In genomic region chr19:3728901-3729300, GRCm38 (mm10) we compare ENCODE assay signal across 34 mouse cellular contexts. TPM values are rescaled to one million over a fixed set of nuclear protein-coding genes. Genes with fewer than 3 reads are reported as not detected.
A peak's percentile ranks its signal among the peaks of the same experiment; 100 is the strongest.
DNase-seq lines count a peak whose midpoint lies in the region; ATAC-seq and TF ChIP-seq lines count a peak whose summit lies in the region.
"Had no signal": no experiment of that assay in that cellular context is flagged by ENCODE, and none has a peak within 500 bp of the region (broad histone marks: within the 10 kb centered on the region; RNA-seq: fewer than 3 reads in every experiment).

No protein-coding gene starts in this region.

- 69% methylated on average over 2 of the region's 2 CpGs for WGBS in liver, postnatal 0 days (ENCODE audit: insufficient replicate concordance)
- whole genome bisulfite sequencing in liver, embryonic 12.5 days (ENCODE audit: insufficient replicate concordance) = 53% methylated on average over 2 of the region's 2 CpGs
- 52% methylated on average over 2 of the region's 2 CpGs for WGBS in thymus, adult 2 months

- no peak for ATAC-seq in liver, postnatal 0 days
- no peak for ATAC-seq in liver, embryonic 12.5 days
- ATAC-seq: activated CD4-positive, CD25-positive, alpha-beta regulatory T cell, adult 4 months; forebrain, embryonic 15.5 days; intestine, embryonic 16.5 days; midbrain, embryonic 16.5 days had no signal

- H3K36me3 ChIP-seq in liver, postnatal 0 days (replicated peaks; ENCODE audit: insufficient read depth, low read length) = no peaks in the 10 kb centered on the region
- no peaks in the 10 kb centered on the region for H3K36me3 ChIP-seq in liver, embryonic 12.5 days
- H3K36me3 ChIP-seq in thymus, adult 2 months (ENCODE audit: control insufficient read depth, insufficient read depth, low read length) = no peaks in the 10 kb centered on the region
- H3K36me3 ChIP-seq: embryonic facial prominence, embryonic 12.5 days; forebrain, embryonic 15.5 days; G1E; hindbrain, embryonic 10.5 days; limb, embryonic 13.5 days; neural tube, embryonic 12.5 days had no signal

- H3K27ac ChIP-seq in liver, postnatal 0 days (ENCODE audit: low read depth) = no peak overlapping the region
- no peak overlapping the region for H3K27ac ChIP-seq in liver, embryonic 12.5 days
- H3K27ac ChIP-seq in thymus, adult 2 months (ENCODE audit: control insufficient read depth, insufficient read depth, low read length) = no peak overlapping the region
- H3K27ac ChIP-seq: embryonic facial prominence, embryonic 12.5 days; forebrain, embryonic 15.5 days; gastrocnemius, adult 2 months; hindbrain, embryonic 10.5 days; left cerebral cortex, adult 2 months; limb, embryonic 13.5 days; neural tube, embryonic 12.5 days had no signal

- no peak for TF ChIP-seq POLR2A in thymus, adult 2 months (IDR thresholded peaks at IDR 0.05; ENCODE audit: control insufficient read depth, extremely low read depth, insufficient read depth, low read length, poor library complexity)

- no peak for TF ChIP-seq EP300 in liver, postnatal 0 days (IDR thresholded peaks at IDR 0.05; ENCODE audit: low read depth)

- DNase-seq in liver, postnatal 0 days = no peak
- peak; percentile 41 for DNase-seq in A20 (ENCODE audit: low read depth, low spot score)
- peak; percentile 51 for DNase-seq in ES-CJ7 (ENCODE audit: low read depth, low spot score)
- DNase-seq in ZHBTc4 (ENCODE audit: low read depth, low spot score) = peak; percentile 42
- no peak for DNase-seq in left cerebral cortex, postnatal 25 days (ENCODE audit: low spot score in 2 of 2)
- no peak for DNase-seq in adrenal gland, adult 8-10 months
- DNase-seq in thymus, adult 2 months = no peak
- DNase-seq: adrenal gland, postnatal 10 days; cerebellum, adult 11 months; cerebellum, adult 9-10 months; embryo, embryonic 11 days; gastrocnemius, adult 2 months; gastrocnemius, postnatal 36 days; heart, postnatal 14 days; kidney, adult 8-10 months; kidney, postnatal 10 days; lung, adult 18-20 months; lung, postnatal 14 days; right cerebral cortex, adult 18-20 months; spleen, adult 18-20 months; thymus, postnatal 4 days had no signal

- H3K9ac ChIP-seq in liver, postnatal 0 days (replicated peaks) = no peak overlapping the region
- H3K9ac ChIP-seq in liver, embryonic 12.5 days = no peak overlapping the region
- H3K9ac ChIP-seq: embryonic facial prominence, embryonic 12.5 days; forebrain, embryonic 15.5 days; limb, embryonic 13.5 days; neural tube, embryonic 12.5 days had no signal

- intact Hi-C loops in left cerebral cortex, postnatal 25 days (cut with DNase I) = no loop called here

- peaks cover under 1% of the 10 kb centered on the region; the same call in 1 of the 2 replicates for H3K9me3 ChIP-seq in liver, postnatal 0 days (ENCODE audit: low read length)
- 0 out of 2 replicates have a peak, but pooled peaks cover under 1% of the 10 kb centered on the region for H3K9me3 ChIP-seq in liver, embryonic 12.5 days (replicated peaks)
- H3K9me3 ChIP-seq: forebrain, embryonic 15.5 days; G1E; neural tube, embryonic 12.5 days had no signal

- no peak overlapping the region for H3K4me3 ChIP-seq in liver, postnatal 0 days (ENCODE audit: low read depth, low read length)
- H3K4me3 ChIP-seq in liver, embryonic 12.5 days = no peak overlapping the region
- no peak overlapping the region for H3K4me3 ChIP-seq in thymus, adult 2 months (ENCODE audit: control insufficient read depth, insufficient read depth, low read length)
- H3K4me3 ChIP-seq: embryonic facial prominence, embryonic 12.5 days; forebrain, embryonic 15.5 days; gastrocnemius, adult 2 months; hindbrain, embryonic 10.5 days; left cerebral cortex, adult 2 months; limb, embryonic 13.5 days; myocyte; neural tube, embryonic 12.5 days had no signal

- TF ChIP-seq CTCF in liver, postnatal 0 days (IDR thresholded peaks at IDR 0.05; ENCODE audit: low read depth) = peak; percentile 12; the same call in 1 of the 2 replicates
- TF ChIP-seq CTCF in thymus, adult 2 months (IDR thresholded peaks at IDR 0.05; ENCODE audit: borderline replicate concordance, control insufficient read depth, extremely low read depth, insufficient read depth, low read length, poor library complexity) = no peak

- H3K27me3 ChIP-seq in liver, postnatal 0 days (ENCODE audit: insufficient read depth, low read length) = no peaks in the 10 kb centered on the region
- H3K27me3 ChIP-seq in liver, embryonic 12.5 days (replicated peaks) = no peaks in the 10 kb centered on the region
- no peaks in the 10 kb centered on the region for H3K27me3 ChIP-seq in thymus, adult 2 months (ENCODE audit: control insufficient read depth, insufficient read depth, low read length)
- H3K27me3 ChIP-seq: embryonic facial prominence, embryonic 12.5 days; forebrain, embryonic 15.5 days; limb, embryonic 13.5 days; neural tube, embryonic 12.5 days had no signal

- no peak overlapping the region for H3K4me2 ChIP-seq in liver, postnatal 0 days (ENCODE audit: low read depth, low read length)
- no peak overlapping the region for H3K4me2 ChIP-seq in liver, embryonic 12.5 days
- H3K4me2 ChIP-seq: embryonic facial prominence, embryonic 12.5 days; forebrain, embryonic 15.5 days; limb, embryonic 13.5 days; liver, embryonic 11.5 days; neural tube, embryonic 12.5 days had no signal

- H3K4me1 ChIP-seq in liver, postnatal 0 days (ENCODE audit: insufficient read depth) = no peaks in the 10 kb centered on the region
- H3K4me1 ChIP-seq in liver, embryonic 12.5 days = no peaks in the 10 kb centered on the region
- H3K4me1 ChIP-seq in thymus, adult 2 months (replicated peaks; ENCODE audit: control insufficient read depth, insufficient read depth, low read length) = peaks cover 14% of the 10 kb centered on the region
- H3K4me1 ChIP-seq: embryonic facial prominence, embryonic 12.5 days; forebrain, embryonic 15.5 days; hindbrain, embryonic 10.5 days; limb, embryonic 13.5 days; neural tube, embryonic 12.5 days had no signal

RNA-seq across cellular contexts. Expression of gene 1810055G02Rik, which starts 20.8 kb away (rescaled TPM):
- polyA plus RNA-seq in liver, postnatal 0 days (2015; fragmentation: Nextera tagmentation; extraction: Ambion mirVana) = 48.2 and 52.7 TPM in 2 replicates
- polyA plus RNA-seq in liver, embryonic 12.5 days (2016; fragmentation: Nextera tagmentation; extraction: Ambion mirVana) = 16.4 and 16.5 TPM in 2 replicates
- 10 to 100 TPM; 35.1 TPM for total RNA-seq in left cerebral cortex, postnatal 25 days (2021)
- 10 to 100 TPM; 29.1 to 42.7 (median 32.1) TPM for total RNA-seq in adrenal gland, adult 8-10 months (2022)
- 24.8 and 25.2 TPM in 2 replicates for polyA plus RNA-seq in thymus, adult 2 months (2012; rRNA removed)

RNA-seq across cellular contexts. Expression of gene Kmt5b, which starts 38.3 kb away (rescaled TPM):
- 4.7 and 6.2 TPM in 2 replicates for polyA plus RNA-seq in liver, postnatal 0 days (2015; fragmentation: Nextera tagmentation; extraction: Ambion mirVana)
- polyA plus RNA-seq in liver, embryonic 12.5 days (2016; fragmentation: Nextera tagmentation; extraction: Ambion mirVana) = 12.5 and 13.4 TPM in 2 replicates
- total RNA-seq in left cerebral cortex, postnatal 25 days (2021) = 10 to 100 TPM; 50.7 to 52.3 TPM
- total RNA-seq in adrenal gland, adult 8-10 months (2022) = 10 to 100 TPM; 46.7 to 80.0 (median 62.7) TPM
- 32.9 and 43.6 TPM in 2 replicates for polyA plus RNA-seq in thymus, adult 2 months (2012; rRNA removed)

RNA-seq across cellular contexts. Expression of gene Lrp5, which starts 42.5 kb away (rescaled TPM):
- polyA plus RNA-seq in liver, postnatal 0 days (2015; fragmentation: Nextera tagmentation; extraction: Ambion mirVana) = 2.7 and 3.6 TPM in 2 replicates
- polyA plus RNA-seq in liver, embryonic 12.5 days (2016; fragmentation: Nextera tagmentation; extraction: Ambion mirVana) = 2.7 TPM in 2 replicates
- 10 to 100 TPM in 1 of 2 experiments, 1 to 10 TPM in 1; 9.1 to 10.0 TPM for total RNA-seq in left cerebral cortex, postnatal 25 days (2021)
- total RNA-seq in adrenal gland, adult 8-10 months (2022) = 100 to 1,000 TPM in 3 of 4 experiments, 10 to 100 TPM in 1; 99.3 to 161 (median 120) TPM
- polyA plus RNA-seq in thymus, adult 2 months (2012; rRNA removed) = 35.9 and 48.9 TPM in 2 replicates

Comparison
In these comparisons a context has a peak if more than half of its experiments do, and no peak if none do; other contexts are left out.
1. DNase-seq: peak in A20 (single experiment), ES-CJ7 (single experiment) and ZHBTc4 (single experiment); none in liver, postnatal 0 days (single experiment), left cerebral cortex, postnatal 25 days (0 of 2), adrenal gland, adult 8-10 months (single experiment) and thymus, adult 2 months (single experiment).